Mouse (Mus musculus) adrenal gland (tissue): Measurements from ENCODE around the gene Unc13b.
"Not testable (repeated sequence)": the region's sequence is repeated elsewhere in the genome, so short reads cannot be mapped to it uniquely, and the experiment has no call there.

Source experiments
- intact Hi-C: fragments of 180-260 bp; cut with DNase I; formaldehyde crosslinking; loops from one replicate; pipeline ENCODE4 v1.15.1; 2025

The Unc13b gene

GRCm38 (mm10) chr4:43082458-43082857, 23.7 kb downstream of the Unc13b start:
- intact Hi-C loops = loop anchor here (10.0 kb wide), 1 partner anchor 162 kb away; no protein-coding TSS in a partner anchor

GRCm38 (mm10) chr4:43089950-43090349, 31.2 kb downstream of the Unc13b start:
- intact Hi-C loops = loop anchor here (10.0 kb wide), 1 partner anchor 155 kb away; no protein-coding TSS in a partner anchor

GRCm38 (mm10) chr4:43091183-43091582, 32.4 kb downstream of the Unc13b start:
- intact Hi-C loops = no loop called here

GRCm38 (mm10) chr4:43113491-43113890, 54.7 kb downstream of the Unc13b start:
- intact Hi-C loops = loop anchor here (5.0 kb wide), 1 partner anchor 66 kb away; the partner anchor contains the start of gene Fam214b

- intact Hi-C loops = loop anchor here (5.0 kb wide), 1 partner anchor 67 kb away; the partner anchor contains the start of gene Fam214b
Observed at GRCm38 (mm10) chr4:43114512-43114911, 55.8 kb downstream of the Unc13b start.

GRCm38 (mm10) chr4:43114946-43115345, 56.2 kb downstream of the Unc13b start:
- intact Hi-C loops = loop anchor here (5.0 kb wide), 1 partner anchor 68 kb away; the partner anchor contains the start of gene Fam214b

GRCm38 (mm10) chr4:43116249-43116648, 57.5 kb downstream of the Unc13b start:
- intact Hi-C loops = no loop called here

GRCm38 (mm10) chr4:43129750-43130149, 71.0 kb downstream of the Unc13b start:
- intact Hi-C loops = no loop called here

- intact Hi-C loops = no loop called here
Observed at GRCm38 (mm10) chr4:43142610-43143009, 83.9 kb downstream of the Unc13b start.

- intact Hi-C loops = not testable (repeated sequence)
Observed at GRCm38 (mm10) chr4:43152413-43152812, 93.7 kb downstream of the Unc13b start.

- intact Hi-C loops = no loop called here
Observed at GRCm38 (mm10) chr4:43160045-43160444, 101.3 kb downstream of the Unc13b start.

- intact Hi-C loops = no loop called here
Observed at GRCm38 (mm10) chr4:43161124-43161657, 102.4 kb downstream of the Unc13b start.

- intact Hi-C loops = no loop called here
Observed at GRCm38 (mm10) chr4:43163205-43163604, 104.5 kb downstream of the Unc13b start.

- intact Hi-C loops = no loop called here
Observed at GRCm38 (mm10) chr4:43165403-43166005, 106.8 kb downstream of the Unc13b start.

- intact Hi-C loops = no loop called here
Observed at GRCm38 (mm10) chr4:43170028-43170427, 111.3 kb downstream of the Unc13b start.

- intact Hi-C loops = no loop called here
Observed at GRCm38 (mm10) chr4:43177126-43177525, 118.4 kb downstream of the Unc13b start.

GRCm38 (mm10) chr4:43182474-43183168, 123.9 kb downstream of the Unc13b start:
- intact Hi-C loops = no loop called here

GRCm38 (mm10) chr4:43187439-43187838, 128.7 kb downstream of the Unc13b start:
- intact Hi-C loops = no loop called here

GRCm38 (mm10) chr4:43189381-43189780, 130.6 kb downstream of the Unc13b start:
- intact Hi-C loops = no loop called here

- intact Hi-C loops = no loop called here
Observed at GRCm38 (mm10) chr4:43204946-43205345, 146.2 kb downstream of the Unc13b start.

GRCm38 (mm10) chr4:43205571-43205970, 146.8 kb downstream of the Unc13b start:
- intact Hi-C loops = no loop called here

GRCm38 (mm10) chr4:43206989-43207388, 148.2 kb downstream of the Unc13b start:
- intact Hi-C loops = no loop called here
